Mouse (Mus musculus) heart, adult 2 months (tissue): Measurements from ENCODE around the gene Epha1.

Experiments
- CTCF ChIP-seq: fragments of 200-600 bp; IDR thresholded peaks from 2 replicates; pipeline ENCODE4 v1.8.1; 2022; ENCODE audit warnings: antibody characterized with exemption, mild to moderate bottlenecking, moderate library complexity
- EP300 ChIP-seq: fragments of 200-500 bp; IDR thresholded peaks from 2 replicates; pipeline ENCODE4 v1.6.1; 2011; ENCODE audit warnings: low read depth, low read length, control low read depth; ENCODE audit not compliant: insufficient read depth
- POLR2A ChIP-seq: fragments of 200-500 bp; IDR thresholded peaks from 2 replicates; pipeline ENCODE4 v1.6.1; 2011; ENCODE audit warnings: mild to moderate bottlenecking, low read depth, low read length, control low read depth; ENCODE audit not compliant: insufficient read depth

GRCm38 (mm10) chr6:42380416-42381144, 7.5 kb upstream of the Epha1 start:
- TF ChIP-seq CTCF (no peak; the same call in none of the 2 replicates), EP300 (no peak), POLR2A (no peak)
